Mouse (Mus musculus): Measurements from ENCODE around the gene Tfip11.

The Tfip11 gene

DNA sequence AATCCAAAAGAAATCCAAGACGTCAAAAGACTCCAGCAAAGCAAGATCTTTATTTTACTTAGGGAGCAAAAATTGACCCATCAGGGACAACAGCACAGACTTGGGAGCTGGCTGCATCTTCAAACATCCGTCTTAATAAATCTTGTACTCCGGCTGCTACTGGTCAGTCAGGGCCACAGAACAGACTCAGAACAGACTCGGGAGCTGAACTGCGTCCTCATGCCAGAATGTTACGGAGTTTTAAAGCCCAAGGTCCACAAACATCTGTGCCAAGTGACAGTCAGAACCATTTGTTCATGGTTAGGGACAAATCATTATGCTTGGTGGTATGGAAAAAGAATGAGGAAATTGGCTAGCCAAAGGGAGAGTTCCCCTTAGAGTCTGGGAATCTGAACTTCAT, 2.9 kb upstream of the Tfip11 start:
- no peak for DNase-seq

DNA sequence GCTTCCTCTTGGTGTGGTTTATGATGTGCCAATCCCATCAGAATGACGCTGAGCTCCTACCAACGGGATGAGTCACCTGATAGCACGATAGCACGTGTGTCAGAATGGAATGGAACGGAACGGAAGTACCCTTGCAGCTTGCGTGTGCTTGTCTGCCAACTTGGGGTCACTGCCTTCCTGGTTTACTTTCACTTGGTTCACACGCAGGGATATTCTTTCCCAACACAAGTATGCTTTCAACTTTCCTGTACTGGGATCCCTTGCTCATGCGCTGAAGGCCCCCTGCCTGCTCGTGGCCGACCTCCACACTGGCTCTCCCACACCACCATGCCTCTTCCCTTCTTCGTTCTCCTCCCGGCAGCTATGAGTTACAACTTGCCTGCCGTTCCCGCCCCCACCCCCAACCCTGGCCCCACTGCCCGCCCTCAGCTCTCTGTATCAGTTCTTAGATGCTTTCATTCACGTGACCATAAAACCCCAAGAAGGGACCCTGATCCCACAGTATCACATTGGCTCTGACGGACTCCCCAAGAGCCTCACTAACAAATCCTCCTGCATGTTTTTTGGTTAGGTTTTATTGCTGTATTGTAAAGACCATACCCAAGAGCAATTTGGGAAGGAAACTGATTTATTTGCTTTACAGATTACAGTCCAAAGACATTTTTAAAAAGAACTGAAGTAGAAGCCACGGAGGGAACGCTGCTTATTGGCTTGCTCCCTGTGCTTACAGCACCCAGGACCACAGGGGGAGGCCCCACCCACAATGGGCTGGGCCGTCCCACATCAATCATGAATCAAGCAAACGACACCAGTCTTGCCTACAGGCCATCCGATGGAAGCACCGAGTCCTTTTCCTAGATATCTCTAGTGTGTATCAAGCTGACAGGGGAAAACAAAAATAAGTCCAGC, 1.3 kb upstream of the Tfip11 start:
- DNase-seq: peak; percentile 49

GRCm38 (mm10) chr5:112326446-112327009, 370 bp downstream of the Tfip11 start:
- no peak for DNase-seq

- DNase-seq: no peak
These were observed 1.7 kb downstream of the Tfip11 start for GRCm38 (mm10) chr5:112327854-112328253.

GRCm38 (mm10) chr5:112329805-112330564, 3.8 kb downstream of the Tfip11 start:
- no peak for DNase-seq

DNA sequence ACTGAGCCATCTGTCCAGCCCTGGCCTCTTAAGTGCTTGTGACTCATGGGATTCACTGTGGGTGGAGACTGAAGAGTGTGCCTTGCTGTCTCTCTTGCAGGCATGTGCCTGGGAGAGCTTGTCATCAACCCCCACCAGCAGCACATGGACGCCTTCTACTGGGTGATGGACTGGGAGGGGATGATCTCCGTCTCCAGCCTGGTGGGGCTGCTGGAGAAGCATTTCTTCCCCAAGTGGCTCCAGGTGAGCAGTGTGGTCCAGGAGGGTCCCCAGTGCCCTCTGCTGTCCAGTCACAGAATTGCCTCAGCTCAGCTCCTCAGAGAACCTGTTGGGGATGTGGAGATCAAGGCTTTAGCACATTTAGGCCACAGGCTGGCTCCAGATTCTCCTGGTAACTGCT, 9.3 kb downstream of the Tfip11 start:
- peak; percentile 63 for DNase-seq

DNA sequence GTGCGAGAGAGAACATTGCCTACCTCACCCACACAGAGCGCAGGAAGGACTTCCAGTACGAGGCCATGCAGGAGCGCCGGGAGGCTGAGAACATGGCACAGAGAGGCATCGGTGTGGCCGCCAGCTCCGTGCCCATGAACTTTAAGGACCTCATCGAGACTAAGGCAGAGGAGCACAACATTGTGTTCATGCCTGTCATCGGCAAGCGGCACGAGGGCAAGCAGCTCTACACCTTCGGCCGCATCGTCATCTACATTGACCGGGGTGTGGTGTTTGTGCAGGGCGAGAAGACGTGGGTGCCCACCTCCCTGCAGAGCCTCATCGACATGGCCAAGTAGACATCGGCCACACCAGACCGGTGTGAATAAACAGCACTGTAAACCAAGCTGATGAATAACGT, 10.8 kb downstream of the Tfip11 start:
- no peak for DNase-seq

DNA sequence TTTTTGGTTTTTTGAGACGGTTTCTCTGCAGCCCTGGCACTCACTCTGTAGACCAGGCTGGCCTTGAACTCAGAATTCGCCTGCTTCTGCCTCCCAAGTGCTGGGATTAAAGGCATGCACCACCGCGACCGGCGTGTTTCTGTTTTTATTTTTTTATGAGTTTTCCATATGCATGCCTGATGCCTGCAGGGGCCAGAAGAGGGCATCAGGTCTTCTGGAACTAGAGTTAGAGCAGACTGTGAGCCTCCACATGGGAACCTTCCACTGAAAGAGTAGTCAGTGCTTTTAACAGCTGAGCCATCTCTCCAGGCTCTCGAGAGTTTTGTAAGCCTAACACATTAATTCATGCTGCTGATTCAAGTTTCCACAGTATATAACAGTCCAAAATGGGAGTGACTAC, 13.1 kb downstream of the Tfip11 start:
- no peak for DNase-seq

- peak; percentile 76 for DNase-seq
These were observed 16.5 kb downstream of the Tfip11 start, which contains the start of the genes Srrd and Hps4 for GRCm38 (mm10) chr5:112342463-112343204. Srrd (minus strand) TSS chr5:112343040. Hps4 (plus strand) TSS chr5:112343083.

DNA sequence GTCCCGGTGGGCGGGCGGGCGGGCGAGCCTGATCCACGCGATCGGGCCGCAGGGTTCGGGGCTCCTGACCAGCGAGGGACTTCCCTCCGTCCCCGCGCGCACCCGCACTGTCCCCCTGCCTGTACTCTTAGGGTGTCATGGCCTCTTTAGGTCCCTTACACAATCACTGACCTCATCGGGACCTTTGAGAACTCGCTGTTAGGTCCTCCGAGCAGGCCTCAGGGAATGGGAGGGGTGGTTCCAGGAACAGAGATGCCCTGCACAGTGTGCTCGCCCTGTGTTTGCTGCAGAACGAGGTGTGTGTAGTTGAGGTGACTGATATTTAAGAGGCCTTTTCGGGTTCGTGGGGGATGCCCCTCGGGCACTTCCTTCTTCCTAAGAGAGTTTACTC, 17.0 kb downstream of the Tfip11 start:
- DNase-seq: no peak

DNA sequence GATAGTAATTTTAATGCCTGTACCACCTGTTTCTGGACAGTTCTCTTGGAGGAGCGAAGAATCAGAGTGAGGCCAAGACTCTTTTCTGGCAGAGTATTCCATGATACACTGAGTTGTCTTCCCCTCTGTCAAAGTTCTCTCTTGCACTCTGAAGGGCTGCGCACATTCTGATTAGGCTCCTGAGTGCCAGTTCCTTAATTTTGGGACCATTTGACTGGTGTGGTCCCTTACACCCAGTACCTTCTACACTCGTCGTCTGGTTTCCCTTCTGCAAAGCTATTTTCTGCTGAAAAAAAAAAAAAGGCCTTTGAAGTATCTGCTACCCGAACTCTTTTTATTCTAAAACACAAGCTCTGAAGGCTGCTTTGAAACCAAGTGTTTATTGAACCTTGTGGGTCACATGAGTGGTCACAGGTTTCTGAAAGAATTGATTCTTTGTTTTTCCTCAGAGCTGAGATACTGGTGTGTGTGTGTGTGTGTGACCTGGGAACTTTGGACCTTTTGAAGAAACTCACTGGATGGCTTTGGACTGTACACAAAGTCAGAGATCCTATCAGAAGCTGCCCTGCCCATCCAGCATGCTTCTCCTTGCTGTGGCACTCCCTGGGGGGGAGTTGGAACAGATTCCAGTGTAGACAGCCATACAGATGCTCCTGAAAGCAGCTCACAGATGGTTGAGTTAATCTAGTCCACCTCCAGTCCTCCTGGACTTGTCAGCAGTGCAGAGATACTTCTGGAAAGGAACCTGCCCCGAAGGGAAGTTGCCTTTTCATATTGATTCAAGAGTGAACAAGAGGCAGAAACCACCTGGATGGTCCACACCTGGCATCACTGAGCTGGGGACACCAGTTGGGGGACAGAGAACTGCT, 18.2 kb downstream of the Tfip11 start:
- DNase-seq: peak; percentile 62

GRCm38 (mm10) chr5:112346211-112346965, 20.2 kb downstream of the Tfip11 start:
- no peak for DNase-seq

DNA sequence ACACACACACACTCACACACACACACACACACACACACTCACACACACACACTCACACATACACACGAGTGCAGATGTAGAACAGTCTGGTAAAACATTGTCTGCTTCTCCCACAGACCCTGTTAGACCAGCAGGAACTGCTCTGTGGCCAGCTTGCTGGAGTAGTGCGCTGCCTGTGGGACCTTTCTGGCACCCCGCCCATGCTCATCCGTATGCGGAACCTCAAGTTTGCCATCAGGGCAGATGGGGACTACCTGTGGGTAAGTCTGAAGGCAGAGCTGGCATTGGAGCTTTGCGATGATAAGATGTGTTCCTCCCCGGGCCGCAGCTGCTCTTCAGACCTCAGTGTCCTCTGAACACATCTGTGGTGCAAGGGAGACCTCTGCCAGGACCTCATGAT, 23.0 kb downstream of the Tfip11 start:
- DNase-seq: no peak

DNA sequence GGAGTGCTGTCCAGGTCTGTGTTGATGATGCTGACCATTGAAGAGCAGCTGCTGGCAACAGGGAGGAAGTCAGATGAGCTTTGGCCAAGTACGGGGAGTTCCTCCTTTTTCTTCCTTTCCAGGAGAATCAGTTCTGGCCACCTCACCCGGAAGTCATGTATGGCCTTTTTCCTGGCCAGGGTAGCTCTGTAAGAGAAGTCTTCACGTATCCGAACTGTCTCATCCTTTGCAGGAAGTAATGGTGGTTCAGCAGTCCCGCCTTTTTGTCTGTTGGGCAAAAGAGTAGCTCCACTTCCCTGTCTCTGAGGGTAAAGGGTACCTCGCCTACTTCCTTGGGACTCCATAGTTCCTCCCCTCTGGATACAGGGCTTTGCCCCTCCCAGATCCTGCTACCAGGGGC, 29.3 kb downstream of the Tfip11 start:
- DNase-seq: peak; percentile 11

DNA sequence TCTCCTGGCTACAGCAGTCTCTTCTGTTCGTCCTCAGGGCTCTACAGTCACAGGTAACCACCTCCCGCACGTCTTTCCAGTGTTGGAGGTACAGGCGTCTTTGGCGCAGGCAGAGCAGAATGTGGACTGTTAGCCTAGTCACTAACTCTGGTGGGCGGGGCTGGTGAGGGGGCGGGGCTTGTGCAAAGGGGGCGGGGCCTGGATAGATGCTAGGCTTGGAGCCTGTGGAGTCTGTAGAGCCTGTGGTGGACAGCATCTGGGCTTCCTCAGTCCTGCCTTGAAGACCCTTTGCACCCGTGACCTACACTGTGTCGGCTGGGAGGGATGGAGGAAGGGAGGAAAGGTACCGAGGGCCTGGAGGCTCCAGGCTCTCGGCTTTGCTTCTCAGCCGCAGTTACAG, 29.8 kb downstream of the Tfip11 start, which contains the start of gene Gm6583:
Gene Gm6583 (minus strand): TSS at position 124 of the 400 bp plus-strand sequence.
- no peak for DNase-seq

DNA sequence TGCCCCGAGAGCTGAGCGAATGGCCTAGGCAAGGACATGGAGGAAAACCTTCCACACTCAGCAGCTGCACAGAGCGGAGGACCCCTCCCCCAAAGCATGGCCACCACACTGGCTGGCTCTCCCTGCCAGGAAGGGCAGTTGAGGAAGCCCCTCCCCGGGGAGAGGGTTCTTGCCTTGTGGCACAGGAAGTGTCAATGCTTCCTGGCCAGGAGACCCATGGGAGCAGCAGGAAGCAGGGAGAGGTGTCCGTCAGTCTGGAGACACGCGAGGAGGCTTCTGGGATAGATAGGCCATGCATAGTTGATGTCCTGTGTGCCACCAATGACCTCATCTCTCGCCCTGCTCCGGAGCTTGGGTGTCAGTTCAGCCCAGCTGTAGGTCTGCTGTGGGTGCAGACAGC, 30.2 kb downstream of the Tfip11 start:
- peak; percentile 40 for DNase-seq

- DNase-seq: no peak
These were observed 33.4 kb downstream of the Tfip11 start for GRCm38 (mm10) chr5:112359520-112359919.

DNA sequence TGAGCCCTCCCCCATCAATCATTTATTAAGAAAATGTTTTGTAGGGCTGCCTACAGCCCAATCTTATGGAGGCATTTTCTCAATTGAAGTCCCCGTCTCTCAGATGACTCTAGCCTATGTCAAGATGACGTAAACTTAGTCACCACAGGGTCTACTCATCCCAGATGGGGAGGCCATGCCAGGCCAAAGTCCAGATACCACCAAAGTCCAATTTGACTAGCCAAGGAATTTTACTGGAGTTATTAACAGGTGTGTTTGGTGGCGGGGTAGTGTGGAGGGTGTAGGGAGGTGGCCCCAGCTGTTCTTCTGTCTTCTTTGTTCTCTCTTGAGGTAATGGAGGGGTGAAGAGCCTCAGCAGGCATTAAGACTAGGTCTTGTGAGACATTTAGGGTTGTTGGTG, 33.9 kb downstream of the Tfip11 start:
- DNase-seq: no peak

DNA sequence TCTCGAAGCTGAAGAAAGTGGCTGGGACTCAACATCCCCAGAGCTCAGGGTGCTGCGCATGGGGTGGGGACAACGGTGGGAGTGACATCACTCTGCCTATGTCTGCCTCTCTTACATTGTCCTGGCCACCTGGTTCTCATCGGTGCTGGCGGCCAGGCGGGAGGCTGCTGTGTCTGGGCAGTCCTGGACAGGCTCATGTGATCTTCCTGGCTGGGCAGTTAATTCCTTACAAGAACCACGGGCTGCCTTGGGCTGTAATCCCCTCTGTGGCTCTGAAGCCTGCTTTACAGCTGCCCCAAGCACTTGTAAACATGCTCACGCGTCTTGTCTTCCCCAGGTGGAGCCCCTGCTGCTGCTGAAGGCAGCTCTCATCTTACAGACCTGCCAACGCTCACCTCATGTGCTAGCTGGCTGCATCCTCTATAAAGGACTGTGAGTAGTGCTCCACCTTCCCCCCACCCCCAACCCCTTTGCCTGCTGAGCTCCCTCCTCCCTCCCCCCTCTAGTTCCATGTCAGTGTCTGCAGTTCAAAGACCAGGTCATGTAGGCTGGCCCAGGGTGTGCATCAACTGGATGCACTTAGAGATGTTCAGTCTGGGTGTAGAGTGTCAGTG, 38.1 kb downstream of the Tfip11 start:
- no peak for DNase-seq

- DNase-seq: no peak
These were observed 40.7 kb downstream of the Tfip11 start for GRCm38 (mm10) chr5:112366879-112367278.

DNA sequence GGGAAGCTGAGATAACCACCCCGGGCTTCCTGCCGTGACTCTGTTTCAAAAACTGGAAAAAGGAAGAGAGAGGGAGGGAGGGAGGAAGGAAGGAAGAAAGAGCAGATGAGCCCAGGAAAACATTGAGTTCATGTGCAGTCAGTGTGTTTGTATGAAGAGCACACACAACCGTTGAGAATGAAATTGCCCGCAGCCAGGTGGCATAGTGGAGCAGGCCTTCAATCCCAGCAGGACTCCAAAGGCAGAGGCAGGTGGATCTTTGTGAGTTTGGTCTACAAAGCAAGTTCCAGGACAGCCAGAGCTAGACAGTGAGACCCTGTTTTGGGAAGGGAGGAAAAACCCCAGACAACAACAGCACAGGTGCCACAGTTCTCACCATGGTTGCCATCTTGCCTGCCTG, 41.2 kb downstream of the Tfip11 start:
- no peak for DNase-seq

All from kidney, adult 9 months (tissue).